Mouse (Mus musculus) spleen, postnatal 36 days (tissue): ENCODE measurements around the gene Slc51a.
"Not testable (repeated sequence)": the region's sequence is repeated elsewhere in the genome, so short reads cannot be mapped to it uniquely, and the experiment has no call there.

ENCODE experiments used
- DNase-seq, 2 experiments: peaks; one replicate each; pipeline ENCODE4 v3.0.0; 2022; ENCODE audit warnings: low spot score in 2 of 2, mixed read lengths in 1 of 2

Gene Slc51a

GRCm38 (mm10) chr16:32468488-32468887 lies 19.2 kb downstream of the Slc51a start:
- no peak for DNase-seq

DNA sequence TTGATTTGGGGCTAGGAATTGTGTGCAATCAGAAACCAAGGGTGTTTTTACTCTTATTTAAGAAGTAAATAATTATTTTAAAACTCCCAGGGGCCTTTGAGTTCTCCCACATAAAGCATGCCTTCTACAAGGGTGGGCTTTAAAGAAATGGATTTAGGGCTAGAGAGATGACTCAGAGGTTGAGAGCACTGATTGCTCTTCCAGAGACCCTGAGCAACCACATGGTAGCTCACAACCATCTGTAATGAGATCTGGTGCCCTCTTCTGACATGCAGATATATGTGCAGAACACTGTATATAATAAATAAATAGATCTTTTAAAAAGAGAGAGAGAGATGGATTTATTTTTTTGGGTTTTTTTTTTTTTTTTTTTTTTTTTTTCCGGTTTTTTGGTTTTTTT lies 22.8 kb downstream of the Slc51a start:
- no peak for DNase-seq

DNA sequence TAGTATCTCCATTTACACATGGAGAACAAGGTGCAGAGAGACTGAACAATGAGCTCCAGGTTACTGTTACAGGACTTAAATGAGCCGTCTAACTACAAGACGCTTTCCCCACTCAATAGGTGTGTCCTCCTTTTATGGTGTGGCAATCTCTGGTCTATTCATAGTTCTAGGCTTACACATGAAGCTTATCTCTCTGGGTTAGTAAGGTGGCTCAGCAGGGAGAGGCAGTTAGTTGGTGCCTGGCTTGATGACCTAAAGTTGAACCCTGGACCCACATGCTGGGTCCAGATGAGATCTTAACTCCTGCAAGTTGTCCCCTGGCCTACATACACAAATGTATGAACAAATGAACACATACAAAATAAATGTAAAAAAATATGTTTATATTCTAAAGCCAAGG lies 24.3 kb downstream of the Slc51a start:
- no peak for DNase-seq

DNA sequence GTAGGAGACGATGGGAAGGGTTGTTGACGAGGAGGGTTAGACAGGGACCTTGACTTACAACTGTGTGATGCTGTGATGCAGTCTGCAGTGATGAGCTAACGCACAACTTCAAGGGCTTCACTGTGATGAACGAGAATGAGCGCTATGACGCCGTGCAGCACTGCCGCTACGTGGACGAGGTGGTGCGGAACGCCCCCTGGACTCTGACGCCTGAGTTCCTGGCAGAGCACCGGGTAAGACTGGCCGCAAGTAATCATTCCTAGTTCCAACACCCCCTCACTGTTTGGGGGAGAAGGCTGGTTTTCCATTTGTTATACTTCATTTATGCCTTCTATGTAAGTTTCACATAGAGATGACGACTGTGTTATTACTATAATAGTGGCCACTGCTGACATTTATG lies 24.7 kb downstream of the Slc51a start:
- no peak for DNase-seq

GRCm38 (mm10) chr16:32461713-32462112 lies 26.0 kb downstream of the Slc51a start:
- no peak for DNase-seq

DNA sequence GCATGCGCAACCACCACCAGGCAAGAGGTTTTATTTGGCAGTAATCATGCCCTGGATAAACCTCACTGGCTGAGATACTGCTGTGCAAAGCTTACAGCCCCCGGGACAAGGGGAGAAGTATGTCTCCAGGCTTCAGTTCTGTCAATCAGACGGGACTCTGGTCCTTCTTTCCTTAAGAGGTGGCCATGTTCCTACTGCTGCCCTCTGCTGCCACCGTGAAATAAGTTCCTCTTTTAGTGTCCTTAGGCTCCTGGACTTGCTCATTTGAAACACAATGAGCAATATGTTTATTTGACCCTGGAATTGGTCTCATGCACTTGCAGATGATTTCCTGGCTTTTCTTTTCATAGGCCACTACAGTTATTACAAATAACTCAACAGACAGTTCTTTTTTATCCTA lies 27.2 kb downstream of the Slc51a start:
- no peak for DNase-seq

GRCm38 (mm10) chr16:32457589-32458386 lies 29.9 kb downstream of the Slc51a start:
- peak; percentile 57 to 67 for DNase-seq

GRCm38 (mm10) chr16:32456761-32457160 lies 30.9 kb downstream of the Slc51a start:
- no peak for DNase-seq

GRCm38 (mm10) chr16:32456086-32456485 lies 31.6 kb downstream of the Slc51a start:
- DNase-seq, result no peak

GRCm38 (mm10) chr16:32454646-32455045 lies 33.0 kb downstream of the Slc51a start:
- DNase-seq, result no peak

DNA sequence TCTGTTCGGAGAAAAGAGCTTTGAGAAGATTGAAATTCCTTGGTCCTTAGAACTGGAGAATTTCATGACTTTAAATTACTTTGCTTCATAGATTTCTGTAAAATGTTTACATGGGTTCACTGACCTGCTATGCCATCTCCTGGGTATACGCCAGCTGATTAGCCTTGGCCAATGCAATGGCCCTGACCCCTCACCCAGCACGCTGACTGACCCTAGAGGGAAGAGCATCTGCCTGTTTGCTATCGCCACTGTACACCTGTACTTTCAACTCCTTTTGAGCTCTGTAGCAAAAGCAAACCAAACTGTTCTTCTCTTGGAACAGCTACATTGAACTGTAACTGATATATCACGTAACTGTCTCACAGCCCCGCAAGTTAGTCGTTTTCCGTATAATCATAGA lies 34.6 kb downstream of the Slc51a start:
- no peak for DNase-seq

DNA sequence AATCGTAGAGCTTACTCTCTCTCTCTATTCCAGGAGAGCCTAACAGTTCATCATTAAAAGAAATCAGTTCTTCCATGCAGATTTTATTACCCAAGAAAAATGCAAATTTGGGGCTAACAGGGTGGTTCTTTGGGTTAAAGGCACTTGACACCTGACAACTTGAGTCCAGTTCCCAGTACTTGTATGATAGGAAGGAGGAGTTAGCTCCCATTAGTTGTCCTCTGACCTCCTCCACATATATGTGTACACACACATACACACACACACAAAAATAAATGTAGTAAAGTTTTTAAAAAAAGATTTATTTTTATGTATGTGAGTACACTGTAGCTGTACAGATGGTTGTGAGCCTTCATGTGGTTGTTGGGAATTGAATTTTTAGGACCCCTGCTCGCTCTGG lies 37.5 kb downstream of the Slc51a start:
- DNase-seq, result no peak

DNA sequence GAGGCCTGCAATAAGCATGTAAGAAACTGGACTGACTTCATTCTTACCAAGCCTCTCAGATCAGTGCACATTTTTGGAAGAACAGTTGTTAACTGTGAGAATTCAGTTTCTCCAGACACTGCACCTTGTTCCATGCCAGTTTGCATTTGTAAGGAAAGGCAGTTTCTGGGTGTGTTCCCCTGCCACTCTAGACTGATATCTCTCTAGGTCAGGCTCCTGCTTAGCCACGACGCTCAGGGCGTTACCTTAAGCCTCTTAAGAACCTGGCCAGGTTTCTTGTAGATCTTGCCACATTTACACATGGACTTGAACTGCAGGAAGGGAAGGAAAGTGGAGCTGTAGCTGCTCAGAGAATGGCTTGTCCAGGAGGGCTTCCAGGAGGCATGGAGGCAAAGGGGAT lies 38.0 kb downstream of the Slc51a start:
- peak; percentile 7 to 47 for DNase-seq

DNA sequence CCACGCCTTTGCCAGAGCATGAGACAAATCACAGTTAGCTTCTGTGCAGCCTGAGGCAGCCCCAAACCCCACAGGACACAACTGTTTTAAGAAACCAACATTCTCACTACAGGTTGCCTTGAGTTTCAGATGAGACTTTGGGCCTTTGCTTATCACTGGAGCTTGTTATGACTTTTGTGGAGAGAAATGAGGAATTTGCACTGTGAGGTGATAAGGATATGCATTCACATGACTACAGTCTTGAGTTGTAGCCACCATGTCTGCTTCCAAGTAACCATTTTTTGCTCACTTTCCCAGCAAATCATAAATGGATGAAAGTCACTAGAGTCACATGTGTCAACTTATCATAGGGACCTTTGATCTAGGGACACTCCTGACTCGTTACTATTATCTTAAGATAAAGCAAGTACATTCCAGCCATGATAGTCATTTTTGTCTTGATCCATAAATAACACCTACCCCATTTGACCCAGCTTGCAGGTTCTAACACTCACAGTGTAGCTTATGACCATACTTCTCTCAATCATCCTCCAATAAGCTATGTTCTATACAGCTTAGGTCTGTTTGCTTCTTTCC lies 41.0 kb downstream of the Slc51a start:
- no peak for DNase-seq

DNA sequence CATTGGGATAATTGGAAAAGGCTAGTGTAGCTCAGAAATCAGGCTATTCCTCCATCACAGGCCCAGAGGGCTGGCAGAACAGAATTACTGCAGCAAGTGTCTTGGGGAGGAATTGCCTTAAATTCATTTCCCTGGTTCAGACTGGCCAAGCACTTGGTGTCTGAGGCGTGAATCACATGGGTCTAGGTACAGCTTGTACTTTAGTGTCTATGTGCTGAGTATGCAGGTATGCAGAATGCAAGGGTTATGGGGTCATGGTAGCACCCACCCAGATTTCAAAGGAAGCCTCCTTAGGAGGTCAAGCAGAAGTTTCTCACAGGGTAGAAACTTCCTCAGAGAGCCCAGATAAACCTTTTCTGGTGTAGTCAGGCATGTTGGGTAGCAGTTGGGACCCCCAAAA lies 42.1 kb downstream of the Slc51a start:
- no peak for DNase-seq

DNA sequence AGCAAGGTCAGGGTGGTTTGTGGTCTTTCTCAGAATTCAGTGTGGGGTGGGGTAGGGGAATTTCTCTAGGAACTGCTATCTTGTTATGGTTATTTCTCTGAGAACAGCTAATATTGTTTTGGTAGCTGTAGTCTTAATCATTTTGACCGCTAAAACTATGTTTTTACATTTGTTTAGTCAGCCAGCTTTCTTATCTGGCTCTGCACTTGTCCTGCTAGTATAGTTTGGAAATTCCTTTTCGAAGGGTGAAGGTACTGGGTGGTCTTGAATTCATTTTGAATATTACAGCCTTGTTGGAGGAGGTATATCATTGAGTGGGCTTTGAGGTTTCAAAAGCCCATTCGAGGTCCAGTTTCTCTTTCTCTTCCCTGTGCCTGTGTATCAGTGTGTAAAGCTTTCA lies 43.1 kb downstream of the Slc51a start:
- not testable (repeated sequence) for DNase-seq

DNA sequence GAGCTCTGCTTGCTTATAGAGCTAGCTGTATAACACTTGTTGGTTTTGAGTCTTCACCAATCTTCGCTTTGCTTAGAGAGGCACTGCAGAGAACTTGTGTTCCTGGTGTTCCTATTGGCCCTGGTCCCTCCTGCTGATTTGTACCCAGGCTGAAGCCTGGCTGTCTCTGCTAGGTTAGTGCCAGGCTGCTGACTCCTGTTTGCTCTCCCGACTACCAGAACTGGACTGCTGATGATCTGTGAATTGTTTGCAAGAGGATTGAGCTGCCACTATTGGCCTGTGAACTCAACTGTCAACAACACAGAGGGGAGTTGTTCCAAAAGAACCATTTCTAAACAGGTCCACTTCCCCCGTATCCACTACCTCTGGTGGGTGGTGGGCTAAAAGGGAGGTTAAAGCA lies 46.2 kb downstream of the Slc51a start:
- no peak for DNase-seq

DNA sequence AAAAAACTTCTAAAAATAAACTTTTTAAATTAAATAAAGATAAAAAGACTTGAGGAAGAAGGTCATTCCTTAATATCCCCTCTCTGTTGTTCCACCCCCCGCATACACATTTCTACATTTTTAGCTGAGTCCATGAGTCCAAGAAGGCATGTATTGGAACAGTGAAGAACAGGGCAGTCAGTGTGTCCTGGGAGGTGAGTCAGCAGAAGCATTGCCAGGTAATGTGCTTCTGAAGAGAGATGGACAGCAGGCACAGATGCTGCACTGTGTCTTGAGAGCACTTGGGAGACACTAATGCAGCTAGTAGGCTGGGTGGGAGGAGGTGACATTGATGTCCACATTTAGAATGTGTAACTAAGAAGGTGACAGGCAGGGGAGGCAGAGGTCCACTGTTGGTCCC lies 50.4 kb downstream of the Slc51a start:
- no peak for DNase-seq

DNA sequence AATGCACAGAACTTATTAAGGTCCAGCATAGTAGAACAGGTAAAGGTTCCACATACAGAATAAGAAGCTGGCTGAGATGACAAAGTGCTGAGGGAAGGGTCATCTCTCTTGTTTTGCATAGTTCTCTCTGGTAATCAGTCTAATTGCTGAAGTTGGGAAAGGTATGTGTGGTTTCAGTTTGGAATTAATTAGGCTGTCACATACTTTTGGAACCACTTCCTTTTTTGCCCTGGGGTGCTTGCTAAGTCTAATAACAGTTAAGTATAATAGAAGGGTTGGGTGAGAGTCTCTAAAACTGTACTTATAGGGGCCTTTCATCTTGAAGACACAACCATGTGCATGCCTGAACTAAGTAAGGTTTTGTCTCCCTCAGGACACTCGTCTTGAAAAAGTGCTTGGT lies 51.0 kb downstream of the Slc51a start:
- DNase-seq, result no peak

DNA sequence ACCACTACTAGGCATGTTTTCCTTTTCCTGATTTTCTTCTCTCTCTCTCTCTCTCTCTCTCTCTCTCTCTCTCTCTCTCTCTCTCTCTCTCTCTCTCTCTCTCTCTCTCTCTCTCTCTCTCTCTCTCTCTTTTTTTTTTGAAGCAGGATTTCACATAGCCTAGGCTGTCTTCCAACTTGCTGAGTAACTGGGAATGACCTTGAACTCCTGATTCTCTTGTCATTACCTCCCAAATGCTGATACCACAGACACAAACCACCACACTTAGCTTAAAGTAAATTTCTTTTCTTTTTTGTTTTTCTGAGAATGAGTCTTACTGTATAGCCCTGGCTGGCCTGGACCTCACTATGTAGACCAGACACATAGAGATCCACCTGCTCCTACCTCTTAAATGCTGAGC lies 53.0 kb downstream of the Slc51a start:
- no peak for DNase-seq

GRCm38 (mm10) chr16:32434066-32434465 lies 53.6 kb downstream of the Slc51a start:
- peak; percentile 68 to 71 for DNase-seq

DNA sequence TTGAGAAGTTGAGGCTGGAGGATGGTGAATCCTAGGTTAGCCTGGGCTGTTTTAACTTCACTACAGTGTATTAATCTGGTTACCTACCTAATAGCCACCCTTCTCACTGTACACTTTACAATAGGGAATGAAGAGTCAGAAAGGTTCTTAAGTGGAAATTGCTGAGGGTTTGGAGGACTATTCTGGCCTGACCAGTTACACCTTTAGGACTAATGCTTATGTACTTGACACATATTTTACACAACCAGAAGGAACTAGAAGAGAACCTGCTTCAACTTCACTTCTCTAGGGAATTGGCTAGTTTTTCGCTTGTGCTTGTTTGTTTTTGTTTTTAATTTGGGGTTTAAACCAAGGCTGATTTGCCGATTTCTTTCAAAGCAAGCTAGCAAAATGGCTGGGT lies 54.5 kb downstream of the Slc51a start:
- no peak for DNase-seq

GRCm38 (mm10) chr16:32431926-32432325 lies 55.8 kb downstream of the Slc51a start:
- no peak for DNase-seq
